Mouse (Mus musculus) lung, postnatal 0 days (tissue): ENCODE measurements around the gene Tfdp1.
A peak's percentile ranks its signal among the peaks of the same experiment; 100 is the strongest.

ENCODE experiments used
- CTCF ChIP-seq: IDR thresholded peaks from 2 replicates; pipeline ENCODE4 v1.5.1; 2016; ENCODE audit warnings: antibody characterized with exemption, mild to moderate bottlenecking
- EP300 ChIP-seq: IDR thresholded peaks from 2 replicates; pipeline ENCODE4 v1.6.1; 2016; ENCODE audit warnings: antibody characterized with exemption, mild to moderate bottlenecking, control low read depth

DNA sequence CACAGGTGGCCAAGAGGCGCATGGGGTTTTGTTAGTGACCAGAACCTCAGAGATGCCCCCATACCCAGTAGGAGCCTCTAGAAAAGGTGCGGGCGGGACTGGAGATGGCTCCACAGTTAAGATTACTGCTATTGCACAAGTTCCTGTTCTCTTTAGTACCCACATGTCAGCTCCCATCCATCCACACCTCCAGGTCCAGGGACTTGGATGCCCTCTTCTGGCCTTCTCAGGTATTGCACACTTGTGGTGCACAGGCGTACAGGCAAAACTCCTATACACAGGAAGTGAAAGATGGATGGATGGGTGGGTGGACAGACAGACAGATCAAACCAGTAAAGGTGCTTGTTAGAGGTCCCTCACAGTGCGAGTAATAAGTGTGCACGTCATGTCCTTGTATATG, 23.3 kb downstream of the Tfdp1 start:
- peak; percentile 52 for TF ChIP-seq CTCF
- TF ChIP-seq EP300: no peak
